Mouse (Mus musculus): ENCODE measurements around the gene Pbld2. TPM values are rescaled to one million over a fixed set of nuclear protein-coding genes. Genes with fewer than 3 reads are reported as not detected.

The Pbld2 gene
- polyA plus RNA-seq, 1 experiment, result 1.0 TPM

GRCm38 (mm10) chr10:63000584-63000983 lies 23.5 kb upstream of the Pbld2 start:
- H3ac ChIP-seq (ENCODE audit: control insufficient read depth, insufficient read length), result no peak overlapping the region
- no peak overlapping the region for H3K4me3 ChIP-seq
- no peaks in the 10 kb centered on the region for H3K79me2 ChIP-seq (ENCODE audit: control insufficient read depth, insufficient read depth)
- no peak overlapping the region for H3K4me2 ChIP-seq (ENCODE audit: low read depth)
- H3K27me3 ChIP-seq (ENCODE audit: control insufficient read depth, insufficient read depth, insufficient read length), result no peaks in the 10 kb centered on the region
- TF ChIP-seq POLR2AphosphoS2 (IDR thresholded peaks at IDR 0.05; ENCODE audit: insufficient read length, low read depth), result no peak
- TF ChIP-seq USF1 (IDR thresholded peaks at IDR 0.05; ENCODE audit: low read depth), result no peak
- no peak for TF ChIP-seq POLR2A (IDR thresholded peaks at IDR 0.05; ENCODE audit: insufficient read length, low read depth)
- TF ChIP-seq E2F4 (IDR thresholded peaks at IDR 0.05; ENCODE audit: insufficient read depth), result no peak
- TF ChIP-seq CEBPB (IDR thresholded peaks at IDR 0.05; ENCODE audit: insufficient read depth, poor library complexity, severe bottlenecking), result no peak
- no peak for TF ChIP-seq SRF (IDR thresholded peaks at IDR 0.05; ENCODE audit: control insufficient read depth, insufficient read length, low read depth)
- no peak for TF ChIP-seq MYOD1 (IDR thresholded peaks at IDR 0.05; ENCODE audit: control insufficient read depth in 1 of 3, insufficient read length in 2 of 3, low read depth in 2 of 3)
- TF ChIP-seq TCF3 (IDR thresholded peaks at IDR 0.05; ENCODE audit: insufficient read length, low read depth), result no peak
- TF ChIP-seq MYOG (IDR thresholded peaks at IDR 0.05; ENCODE audit: control insufficient read depth in 1 of 3, insufficient read depth in 1 of 3, insufficient read length in 2 of 3, low read depth in 2 of 3), result no peak
- no peak for TF ChIP-seq MAX (IDR thresholded peaks at IDR 0.05; ENCODE audit: low read depth)
- peaks cover 23% of the 10 kb centered on the region for H3K36me3 ChIP-seq (ENCODE audit: control insufficient read depth, insufficient read depth)

GRCm38 (mm10) chr10:63003252-63003651 lies 20.9 kb upstream of the Pbld2 start:
- no peak overlapping the region for H3K4me3 ChIP-seq
- H3K27me3 ChIP-seq (ENCODE audit: control insufficient read depth, insufficient read depth, insufficient read length), result no peaks in the 10 kb centered on the region
- no peaks in the 10 kb centered on the region for H3K79me2 ChIP-seq (ENCODE audit: control insufficient read depth, insufficient read depth)
- no peak overlapping the region for H3ac ChIP-seq (ENCODE audit: control insufficient read depth, insufficient read length)
- no peak overlapping the region for H3K4me2 ChIP-seq (ENCODE audit: low read depth)
- peaks cover 30% of the 10 kb centered on the region for H3K36me3 ChIP-seq (ENCODE audit: control insufficient read depth, insufficient read depth)
- TF ChIP-seq POLR2A (IDR thresholded peaks at IDR 0.05; ENCODE audit: insufficient read length, low read depth) (no peak), E2F4 (IDR thresholded peaks at IDR 0.05; ENCODE audit: insufficient read depth) (no peak), REST (IDR thresholded peaks at IDR 0.05; ENCODE audit: insufficient read depth, insufficient read length) (no peak), MYOD1 (IDR thresholded peaks at IDR 0.05; ENCODE audit: control insufficient read depth in 1 of 3, insufficient read length in 2 of 3, low read depth in 2 of 3) (no peak), POLR2AphosphoS2 (IDR thresholded peaks at IDR 0.05; ENCODE audit: insufficient read length, low read depth) (no peak), USF1 (IDR thresholded peaks at IDR 0.05; ENCODE audit: low read depth) (no peak), MAX (IDR thresholded peaks at IDR 0.05; ENCODE audit: low read depth) (no peak), CEBPB (IDR thresholded peaks at IDR 0.05; ENCODE audit: insufficient read depth, poor library complexity, severe bottlenecking) (no peak), SRF (IDR thresholded peaks at IDR 0.05; ENCODE audit: control insufficient read depth, insufficient read length, low read depth) (no peak), TCF12 (IDR thresholded peaks at IDR 0.05; ENCODE audit: insufficient read depth, poor library complexity, severe bottlenecking) (no peak), MYOG (IDR thresholded peaks at IDR 0.05; ENCODE audit: control insufficient read depth in 1 of 3, insufficient read depth in 1 of 3, insufficient read length in 2 of 3, low read depth in 2 of 3) (no peak), TCF3 (IDR thresholded peaks at IDR 0.05; ENCODE audit: insufficient read length, low read depth) (no peak)

GRCm38 (mm10) chr10:63004556-63004955 lies 19.6 kb upstream of the Pbld2 start:
- H3ac ChIP-seq (ENCODE audit: control insufficient read depth, insufficient read length), result no peak overlapping the region
- H3K79me2 ChIP-seq (ENCODE audit: control insufficient read depth, insufficient read depth), result no peaks in the 10 kb centered on the region
- peaks cover 25% of the 10 kb centered on the region for H3K36me3 ChIP-seq (ENCODE audit: control insufficient read depth, insufficient read depth)
- no peak overlapping the region for H3K4me3 ChIP-seq
- no peaks in the 10 kb centered on the region for H3K27me3 ChIP-seq (ENCODE audit: control insufficient read depth, insufficient read depth, insufficient read length)
- TF ChIP-seq MYOG (IDR thresholded peaks at IDR 0.05; ENCODE audit: control insufficient read depth in 1 of 3, insufficient read depth in 1 of 3, insufficient read length in 2 of 3, low read depth in 2 of 3), result no peak
- TF ChIP-seq CEBPB (IDR thresholded peaks at IDR 0.05; ENCODE audit: insufficient read depth, poor library complexity, severe bottlenecking), result no peak
- TF ChIP-seq E2F4 (IDR thresholded peaks at IDR 0.05; ENCODE audit: insufficient read depth), result no peak
- TF ChIP-seq SRF (IDR thresholded peaks at IDR 0.05; ENCODE audit: control insufficient read depth, insufficient read length, low read depth), result no peak
- no peak for TF ChIP-seq POLR2A (IDR thresholded peaks at IDR 0.05; ENCODE audit: insufficient read length, low read depth)
- TF ChIP-seq TCF12 (IDR thresholded peaks at IDR 0.05; ENCODE audit: insufficient read depth, poor library complexity, severe bottlenecking), result no peak
- TF ChIP-seq REST (IDR thresholded peaks at IDR 0.05; ENCODE audit: insufficient read depth, insufficient read length), result no peak
- TF ChIP-seq TCF3 (IDR thresholded peaks at IDR 0.05; ENCODE audit: insufficient read length, low read depth), result no peak
- TF ChIP-seq USF1 (IDR thresholded peaks at IDR 0.05; ENCODE audit: low read depth), result no peak
- no peak for TF ChIP-seq MAX (IDR thresholded peaks at IDR 0.05; ENCODE audit: low read depth)
- no peak for TF ChIP-seq POLR2AphosphoS2 (IDR thresholded peaks at IDR 0.05; ENCODE audit: insufficient read length, low read depth)
- no peak for TF ChIP-seq MYOD1 (IDR thresholded peaks at IDR 0.05; ENCODE audit: control insufficient read depth in 1 of 3, insufficient read length in 2 of 3, low read depth in 2 of 3)
- H3K4me2 ChIP-seq (ENCODE audit: low read depth), result no peak overlapping the region

GRCm38 (mm10) chr10:63008193-63008592 lies 15.9 kb upstream of the Pbld2 start:
- H3ac ChIP-seq (ENCODE audit: control insufficient read depth, insufficient read length), result no peak overlapping the region
- H3K4me3 ChIP-seq, result no peak overlapping the region
- H3K36me3 ChIP-seq (ENCODE audit: control insufficient read depth, insufficient read depth), result peaks cover 42% of the 10 kb centered on the region
- H3K79me2 ChIP-seq (ENCODE audit: control insufficient read depth, insufficient read depth), result no peaks in the 10 kb centered on the region
- no peaks in the 10 kb centered on the region for H3K27me3 ChIP-seq (ENCODE audit: control insufficient read depth, insufficient read depth, insufficient read length)
- no peak for TF ChIP-seq MAX (IDR thresholded peaks at IDR 0.05; ENCODE audit: low read depth)
- no peak overlapping the region for H3K4me2 ChIP-seq (ENCODE audit: low read depth)

GRCm38 (mm10) chr10:63010268-63010667 lies 13.8 kb upstream of the Pbld2 start:
- no peak overlapping the region for H3K4me3 ChIP-seq
- no peak for TF ChIP-seq MAX (IDR thresholded peaks at IDR 0.05; ENCODE audit: low read depth)
- peak; percentile 38 for TF ChIP-seq POLR2AphosphoS2 (IDR thresholded peaks at IDR 0.05; ENCODE audit: insufficient read length, low read depth)
- peaks cover 46% of the 10 kb centered on the region for H3K36me3 ChIP-seq (ENCODE audit: control insufficient read depth, insufficient read depth)
- H3K27me3 ChIP-seq (ENCODE audit: control insufficient read depth, insufficient read depth, insufficient read length), result no peaks in the 10 kb centered on the region
- H3ac ChIP-seq (ENCODE audit: control insufficient read depth, insufficient read length), result no peak overlapping the region
- H3K4me2 ChIP-seq (ENCODE audit: low read depth), result no peak overlapping the region
- H3K79me2 ChIP-seq (ENCODE audit: control insufficient read depth, insufficient read depth), result no peaks in the 10 kb centered on the region

All from myocyte (in vitro differentiated cells).